Mouse (Mus musculus) urinary bladder, postnatal 25 days (tissue): ENCODE results near the gene Kalrn.
"Not testable (repeated sequence)": the region's sequence is repeated elsewhere in the genome, so short reads cannot be mapped to it uniquely, and the experiment has no call there.

Experiments
- DNase-seq: peaks from one replicate; pipeline ENCODE4 v3.0.0; 2022; ENCODE audit warnings: low spot score

The Kalrn gene

GRCm38 (mm10) chr16:34104427-34104826, 468.9 kb downstream of the Kalrn start:
- no peak for DNase-seq

- DNase-seq = no peak
Measured at GRCm38 (mm10) chr16:34102742-34103141, 470.6 kb downstream of the Kalrn start.

DNA sequence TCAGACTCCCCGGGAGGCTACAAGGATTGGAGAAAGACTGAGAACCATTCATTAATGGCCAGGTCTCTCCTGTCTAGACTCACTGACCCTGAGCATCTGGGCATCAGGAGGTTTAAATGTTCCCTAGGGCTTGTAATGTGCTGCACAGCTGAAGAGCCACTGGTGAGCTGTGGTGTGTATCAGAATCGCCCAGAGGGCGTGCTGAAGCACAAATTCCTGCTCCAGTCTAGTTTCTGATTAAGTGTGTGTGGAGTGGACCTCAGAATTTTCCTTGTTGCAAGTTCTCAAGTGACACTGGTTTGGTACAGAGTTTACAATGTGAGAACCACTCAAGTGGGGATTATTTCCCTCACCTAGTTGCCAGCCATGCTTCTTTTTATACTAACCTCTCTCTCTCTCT, 473.5 kb downstream of the Kalrn start:
- DNase-seq = no peak

GRCm38 (mm10) chr16:34095548-34096141, 477.7 kb downstream of the Kalrn start:
- DNase-seq = peak; percentile 52

DNA sequence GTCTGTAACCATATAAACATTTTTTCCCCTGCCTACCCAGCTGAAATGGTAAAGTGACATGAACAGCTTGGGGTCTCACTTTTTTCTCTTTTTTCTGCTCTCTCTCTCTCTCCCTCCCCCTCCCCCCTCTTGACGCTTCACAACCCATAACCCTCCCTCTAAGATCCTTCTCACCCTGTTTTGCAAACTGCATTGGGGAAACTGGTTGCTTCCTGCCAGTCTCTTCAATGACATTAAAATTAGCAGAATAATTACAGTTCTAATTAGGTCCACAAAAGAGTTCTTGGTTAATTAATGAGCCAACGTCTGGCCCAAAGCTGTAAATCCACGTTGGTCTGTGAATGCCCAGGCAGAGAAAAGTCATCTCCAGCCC, 478.3 kb downstream of the Kalrn start:
- no peak for DNase-seq

- no peak for DNase-seq
Measured at GRCm38 (mm10) chr16:34094446-34095092, 478.8 kb downstream of the Kalrn start.

- no peak for DNase-seq
Measured at GRCm38 (mm10) chr16:34093734-34094445, 479.4 kb downstream of the Kalrn start.

- no peak for DNase-seq
Measured at GRCm38 (mm10) chr16:34089528-34090095, 483.7 kb downstream of the Kalrn start.

DNA sequence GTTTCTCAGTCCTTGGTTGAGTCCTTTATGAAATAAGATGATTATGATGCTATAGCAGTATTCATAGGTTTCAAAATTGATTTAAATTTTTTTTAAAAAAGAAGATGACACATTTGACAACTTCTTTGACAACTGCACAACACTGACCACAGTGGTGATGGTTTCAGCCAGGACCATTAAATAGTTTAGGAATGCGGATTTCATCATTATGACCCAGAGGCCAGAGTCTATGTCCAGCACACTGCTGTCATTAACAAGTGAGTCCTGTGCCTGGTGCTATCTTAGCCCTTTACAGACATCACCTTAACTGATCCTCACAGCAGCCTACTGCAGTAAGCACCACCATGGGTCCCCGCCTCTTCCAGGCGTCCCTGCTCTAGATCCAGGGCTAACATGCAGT, 484.3 kb downstream of the Kalrn start:
- DNase-seq = no peak

GRCm38 (mm10) chr16:34088331-34088730, 485.0 kb downstream of the Kalrn start:
- DNase-seq = no peak

- DNase-seq = no peak
Measured at GRCm38 (mm10) chr16:34084135-34084920, 489.0 kb downstream of the Kalrn start.

GRCm38 (mm10) chr16:34082494-34083469, 490.6 kb downstream of the Kalrn start:
- no peak for DNase-seq

DNA sequence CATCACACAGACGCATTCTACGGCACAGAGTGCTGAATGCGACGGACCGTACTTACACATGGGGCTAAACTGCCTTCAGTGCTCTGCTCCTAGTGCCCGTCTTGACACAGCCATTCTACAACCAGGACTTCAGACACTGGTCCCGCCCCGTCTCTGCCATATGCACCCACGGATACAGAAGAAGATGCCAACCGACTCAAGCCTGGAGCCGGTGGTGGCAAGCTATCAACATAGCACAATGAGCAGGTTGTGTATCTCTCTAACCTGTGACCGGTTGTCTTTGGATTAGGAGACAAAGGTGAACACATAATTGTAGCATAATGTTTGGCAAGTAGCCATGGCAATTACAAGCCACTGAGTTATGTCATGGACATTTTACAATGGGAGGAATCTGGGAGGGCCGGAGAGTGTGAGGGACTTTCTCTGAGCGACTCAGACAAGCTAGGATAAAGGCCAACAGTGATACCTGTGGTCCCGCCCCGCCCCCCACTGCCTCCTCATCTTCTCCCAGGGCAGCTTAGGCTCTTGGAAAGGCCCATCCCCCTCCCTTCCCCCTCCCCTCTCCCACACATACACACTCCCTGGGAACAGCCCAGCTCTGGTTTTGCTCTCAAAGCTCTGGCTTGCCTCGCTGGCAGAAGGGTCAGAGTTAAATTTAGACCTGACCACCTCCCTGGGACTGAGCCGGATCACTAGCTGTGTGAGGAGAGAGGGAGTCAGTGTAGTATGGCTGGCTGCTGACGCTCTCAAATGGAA, 491.5 kb downstream of the Kalrn start:
- no peak for DNase-seq

DNA sequence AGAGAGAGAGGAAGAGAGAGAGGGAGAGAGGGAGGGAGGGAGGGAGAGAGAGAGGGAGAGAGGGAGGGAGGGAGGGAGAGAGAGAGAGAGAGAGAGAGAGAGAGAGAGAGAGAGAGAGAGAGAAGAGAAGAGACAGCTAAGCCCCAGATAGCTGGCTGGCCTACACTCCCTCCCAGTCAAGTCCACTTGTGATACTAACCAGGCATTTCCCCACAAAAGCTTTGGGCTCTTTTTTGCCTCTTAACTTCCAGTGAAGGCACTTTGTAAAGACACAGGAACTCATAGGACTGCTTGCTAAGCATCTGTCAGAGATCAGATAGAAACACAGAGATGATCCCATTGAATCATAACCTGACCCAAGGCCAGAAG, 492.0 kb downstream of the Kalrn start:
- DNase-seq = not testable (repeated sequence)

DNA sequence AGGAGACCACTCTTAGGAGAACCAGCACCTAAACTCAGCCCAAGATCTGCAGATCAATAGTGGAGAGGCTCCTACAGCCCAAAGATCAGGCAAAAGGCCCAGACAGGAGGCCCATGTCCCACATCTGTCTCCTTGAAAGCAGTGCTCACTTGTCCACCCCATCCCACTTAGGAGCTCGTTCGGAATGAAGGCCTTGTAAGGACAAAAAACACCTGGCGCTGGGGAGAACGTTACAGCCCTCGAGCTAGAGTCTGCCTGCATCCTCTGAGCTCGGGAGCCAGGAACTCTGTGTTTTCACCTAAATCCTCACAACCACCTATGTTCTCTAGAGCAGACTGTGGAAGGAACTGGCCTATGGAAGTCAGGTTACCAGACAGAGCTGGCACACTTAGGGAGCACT, 492.5 kb downstream of the Kalrn start:
- no peak for DNase-seq

GRCm38 (mm10) chr16:34079511-34079910, 493.8 kb downstream of the Kalrn start:
- DNase-seq = no peak

DNA sequence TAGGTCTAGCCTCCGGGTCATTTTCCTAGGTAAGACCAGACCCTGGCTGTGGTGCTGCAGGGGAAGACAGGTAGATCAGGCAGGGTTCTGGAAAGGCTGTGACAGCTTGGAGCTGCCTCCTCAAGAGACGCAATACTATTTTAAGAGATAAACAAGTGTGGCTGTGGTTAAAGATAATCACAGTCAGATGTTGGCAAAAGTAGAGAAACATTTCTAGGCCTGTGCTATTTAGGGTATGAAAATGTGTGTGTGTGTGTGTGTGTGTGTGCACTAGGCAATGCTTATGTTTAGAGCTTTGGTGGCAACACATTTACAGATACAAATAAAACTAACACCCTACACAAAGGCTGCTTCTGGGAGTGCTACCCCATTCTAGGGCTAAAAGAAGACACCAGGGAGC, 494.6 kb downstream of the Kalrn start:
- DNase-seq = no peak

DNA sequence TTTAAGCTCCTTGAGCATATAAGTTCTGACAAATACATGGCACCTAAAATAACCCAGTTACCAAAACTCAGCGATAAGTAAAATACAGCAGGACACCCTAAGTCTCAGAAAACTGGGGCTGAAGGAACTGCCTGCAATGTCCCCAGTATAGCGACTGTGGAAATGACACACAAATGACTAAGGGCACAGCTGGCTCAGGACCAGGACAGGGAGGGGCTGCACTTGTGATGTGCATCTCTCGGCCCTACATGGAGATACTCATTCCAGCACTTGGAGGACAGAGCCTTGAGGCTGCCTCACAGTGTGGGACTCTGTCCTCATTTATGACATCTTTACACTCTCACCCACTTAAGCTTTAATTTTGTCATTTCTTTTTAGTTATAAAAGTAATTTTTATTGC, 497.2 kb downstream of the Kalrn start:
- no peak for DNase-seq

DNA sequence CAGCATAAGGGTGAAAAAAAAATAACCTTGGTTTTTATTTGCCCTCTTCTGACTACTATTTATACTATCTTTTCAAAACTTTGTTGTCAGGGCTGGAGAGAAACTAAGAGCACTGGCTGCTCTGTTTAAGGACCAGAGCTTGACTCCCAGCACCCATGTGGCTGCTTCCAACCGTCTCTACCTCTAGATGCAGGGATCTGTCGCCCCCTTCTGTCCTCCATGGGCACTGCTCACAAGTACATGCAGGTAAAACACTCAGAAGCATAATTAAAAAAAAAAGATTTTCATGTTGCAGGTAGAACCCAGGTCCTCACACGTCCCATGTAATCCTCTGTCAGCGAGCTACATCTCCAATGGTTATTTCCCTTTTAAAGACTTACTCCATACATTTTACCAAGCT, 499.4 kb downstream of the Kalrn start:
- DNase-seq = no peak

DNA sequence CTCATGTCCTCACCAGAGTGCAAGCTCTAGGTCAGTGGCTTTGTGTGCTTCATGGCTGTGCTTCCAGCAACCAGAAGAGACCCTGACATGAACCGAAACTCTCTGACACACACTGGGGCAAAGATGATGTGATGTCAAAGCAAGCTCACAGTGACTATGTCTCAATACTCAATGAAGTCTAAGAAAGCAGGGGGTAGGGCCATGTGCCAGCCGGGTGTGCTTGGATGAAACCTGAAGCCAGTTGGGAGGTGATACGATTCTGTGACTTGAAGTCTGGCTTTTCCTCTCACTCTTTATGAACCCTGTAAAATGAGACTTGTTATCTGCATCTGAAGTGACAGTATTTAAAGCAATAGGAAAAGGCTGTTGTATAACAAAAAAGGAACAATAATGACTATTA, 501.2 kb downstream of the Kalrn start:
- DNase-seq = no peak
